Mouse (Mus musculus): ENCODE data around the gene Gm15557. TPM values are rescaled to one million over a fixed set of nuclear protein-coding genes. Genes with fewer than 3 reads are reported as not detected.
A peak's percentile ranks its signal among the peaks of the same experiment; 100 is the strongest.
"Not testable (repeated sequence)": the region's sequence is repeated elsewhere in the genome, so short reads cannot be mapped to it uniquely, and the experiment has no call there.

Gm15557 gene
- not detected for total RNA-seq (2021)
- long read RNA-seq: 0 reads

GRCm38 (mm10) chr2:155940681-155941080 lies at the start of gene Gm15557:
TSS of gene Gm15557 (plus strand) at chr2:155940728.
- no peak for DNase-seq (ENCODE audit: low spot score in 2 of 2)

GRCm38 (mm10) chr2:155894307-155895045 lies 46.1 kb upstream of the Gm15557 start:
- no peak for DNase-seq (ENCODE audit: low spot score in 2 of 2)

GRCm38 (mm10) chr2:155895046-155895735 lies 45.3 kb upstream of the Gm15557 start:
- no peak for DNase-seq (ENCODE audit: low spot score in 2 of 2)

- DNase-seq (ENCODE audit: low spot score in 2 of 2): peak in 1 of 2 experiments; percentile 9
Observed at GRCm38 (mm10) chr2:155902989-155903631, 37.4 kb upstream of the Gm15557 start.

GRCm38 (mm10) chr2:155903632-155904008 lies 36.9 kb upstream of the Gm15557 start:
- DNase-seq (ENCODE audit: low spot score in 2 of 2): no peak

GRCm38 (mm10) chr2:155914684-155915083 lies 25.8 kb upstream of the Gm15557 start:
- DNase-seq (ENCODE audit: low spot score in 2 of 2): no peak

GRCm38 (mm10) chr2:155923143-155923542 lies 17.4 kb upstream of the Gm15557 start:
- DNase-seq (ENCODE audit: low spot score in 2 of 2): no peak

GRCm38 (mm10) chr2:155925213-155925612 lies 15.3 kb upstream of the Gm15557 start:
- DNase-seq (ENCODE audit: low spot score in 2 of 2): not testable (repeated sequence)

- DNase-seq (ENCODE audit: low spot score in 2 of 2): no peak
Observed at GRCm38 (mm10) chr2:155928711-155929345, 11.7 kb upstream of the Gm15557 start.

GRCm38 (mm10) chr2:155929531-155930442 lies 10.7 kb upstream of the Gm15557 start, which contains the start of gene Uqcc1:
TSS of gene Uqcc1 (minus strand) at chr2:155930310.
- DNase-seq (ENCODE audit: low spot score in 2 of 2): peak; percentile 92 to 97

- no peak for DNase-seq (ENCODE audit: low spot score in 2 of 2)
Observed at GRCm38 (mm10) chr2:155939897-155940529, 515 bp upstream of the Gm15557 start.

- DNase-seq (ENCODE audit: low spot score in 2 of 2): no peak
Observed at GRCm38 (mm10) chr2:155941697-155942442, 1.3 kb downstream of the Gm15557 start.

- DNase-seq (ENCODE audit: low spot score in 2 of 2): no peak
Observed at GRCm38 (mm10) chr2:155943463-155943862, 2.9 kb downstream of the Gm15557 start.

GRCm38 (mm10) chr2:155944685-155945084 lies 4.2 kb downstream of the Gm15557 start:
- DNase-seq (ENCODE audit: low spot score in 2 of 2): no peak

- DNase-seq (ENCODE audit: low spot score in 2 of 2): no peak
Observed at GRCm38 (mm10) chr2:155945124-155945523, 4.6 kb downstream of the Gm15557 start, which contains the start of gene Gdf5. TSS of gene Gdf5 (minus strand) at chr2:155945367.

- DNase-seq (ENCODE audit: low spot score in 2 of 2): no peak
Observed at GRCm38 (mm10) chr2:155945580-155945979, 5.1 kb downstream of the Gm15557 start.

GRCm38 (mm10) chr2:155946069-155946468 lies 5.5 kb downstream of the Gm15557 start:
- peak in 1 of 2 experiments; percentile 57 for DNase-seq (ENCODE audit: low spot score in 2 of 2)

GRCm38 (mm10) chr2:155946499-155946898 lies 6.0 kb downstream of the Gm15557 start:
- no peak for DNase-seq (ENCODE audit: low spot score in 2 of 2)

GRCm38 (mm10) chr2:155947390-155948002 lies 7.0 kb downstream of the Gm15557 start:
- DNase-seq (ENCODE audit: low spot score in 2 of 2): no peak
